Mouse (Mus musculus) CH12.LX (cell line): ENCODE data around the gene Ntm. TPM values are rescaled to one million over a fixed set of nuclear protein-coding genes. Genes with fewer than 3 reads are reported as not detected.

Experiments
- DNase-seq: peaks from one replicate; pipeline ENCODE4 v3.0.0-alpha.2; 2013; ENCODE audit errors: extremely low read depth
- H3K27ac ChIP-seq: 2 replicates; pipeline ENCODE4 v1.5.1; 2012; ENCODE audit warnings: low read depth, mild to moderate bottlenecking, control low read depth, moderate library complexity; ENCODE audit not compliant: insufficient read depth
- H3K27me3 ChIP-seq: replicated peaks from 2 replicates; pipeline ENCODE3; 2012; ENCODE audit warnings: inconsistent platforms
- H3K36me3 ChIP-seq, 2 experiments: replicated peaks in 1 of 2; 2 replicates each; pipeline versions ENCODE3 to v1.6.1; 2012; ENCODE audit warnings: inconsistent platforms in 1 of 2, low read length in 1 of 2, mild to moderate bottlenecking in 1 of 2, mixed read lengths in 1 of 2, moderate library complexity in 1 of 2; ENCODE audit not compliant: control insufficient read depth in 1 of 2, insufficient read depth in 1 of 2
- H3K4me1 ChIP-seq, 2 experiments: 2 replicates each; pipeline ENCODE4 v1.6.1; 2012; ENCODE audit warnings: inconsistent platforms in 1 of 2, moderate library complexity in 1 of 2; ENCODE audit not compliant: insufficient read depth in 2 of 2, control insufficient read depth in 1 of 2
- H3K4me2 ChIP-seq: 2 replicates; pipeline ENCODE4 v1.6.1; 2012; ENCODE audit warnings: low read depth, mild to moderate bottlenecking, control low read depth; ENCODE audit not compliant: poor library complexity, insufficient read depth, severe bottlenecking
- H3K4me3 ChIP-seq, 3 experiments: fragments of 150-350 bp in 1 of 3; sonication (generic) in 1 of 3; replicated peaks in 1 of 3; 2 replicates each; pipeline versions ENCODE3 to v1.5.1; 2011 to 2012; ENCODE audit warnings: low read depth in 2 of 3, low read length in 2 of 3, mild to moderate bottlenecking in 2 of 3, moderate library complexity in 2 of 3, control low read depth in 1 of 3, improper control_type of control experiment in 1 of 3, inconsistent platforms in 1 of 3, mixed read lengths in 1 of 3; ENCODE audit not compliant: poor library complexity in 1 of 3
- H3K79me2 ChIP-seq: replicated peaks from 2 replicates; pipeline ENCODE4 v1.6.1; 2012; ENCODE audit warnings: mild to moderate bottlenecking, moderate library complexity; ENCODE audit not compliant: control insufficient read depth, poor library complexity, insufficient read depth, severe bottlenecking; ENCODE audit errors: extremely low read depth
- H3K9ac ChIP-seq: 2 replicates; pipeline ENCODE4 v1.6.1; 2012; ENCODE audit warnings: low read depth, mild to moderate bottlenecking, control low read depth, moderate library complexity; ENCODE audit not compliant: insufficient read depth
- H3K9me3 ChIP-seq: replicated peaks from 2 replicates; pipeline ENCODE3; 2012; ENCODE audit warnings: low read length, inconsistent platforms, mixed read lengths
- CHD1 ChIP-seq: IDR thresholded peaks from 2 replicates; pipeline ENCODE4 v1.6.1; 2012; ENCODE audit warnings: low read depth, low read length, improper control_type of control experiment, inconsistent platforms
- CTCF ChIP-seq, 2 experiments: IDR thresholded peaks in 1 of 2; conservative IDR thresholded peaks in 1 of 2; 2 replicates each; pipeline ENCODE4 v1.5.1; 2011 to 2012; ENCODE audit warnings: low read depth in 2 of 2, low read length in 2 of 2, improper control_type of control experiment in 1 of 2, inconsistent platforms in 1 of 2, mild to moderate bottlenecking in 1 of 2, moderate library complexity in 1 of 2
- E2F4 ChIP-seq: IDR thresholded peaks from 2 replicates; pipeline ENCODE4 v1.6.1; 2011; ENCODE audit warnings: low read depth, low read length, improper control_type of control experiment; ENCODE audit not compliant: insufficient replicate concordance
- GABPA ChIP-seq: IDR thresholded peaks from 2 replicates; pipeline ENCODE4 v1.6.1; 2012; ENCODE audit warnings: low read depth, low read length, improper control_type of control experiment, inconsistent platforms; ENCODE audit not compliant: insufficient replicate concordance
- IRF4 ChIP-seq: IDR thresholded peaks from 2 replicates; pipeline ENCODE4 v1.6.1; 2014; ENCODE audit warnings: low read depth, mild to moderate bottlenecking, inconsistent platforms, low read length, improper control_type of control experiment
- JUND ChIP-seq: conservative IDR thresholded peaks from 2 replicates; pipeline ENCODE4 v1.6.1; 2011; ENCODE audit warnings: low read depth, low read length, improper control_type of control experiment
- MAX ChIP-seq: IDR thresholded peaks from 2 replicates; pipeline ENCODE4 v1.6.1; 2011; ENCODE audit warnings: low read length, improper control_type of control experiment
- MAZ ChIP-seq: IDR thresholded peaks from 2 replicates; pipeline ENCODE4 v1.6.1; 2012; ENCODE audit warnings: low read depth, mild to moderate bottlenecking, inconsistent platforms, low read length, improper control_type of control experiment, moderate library complexity
- MYC ChIP-seq: IDR thresholded peaks from 2 replicates; pipeline ENCODE4 v1.6.1; 2011; ENCODE audit warnings: low read depth, mild to moderate bottlenecking, improper control_type of control experiment, low read length
- NELFE ChIP-seq: IDR thresholded peaks from 2 replicates; pipeline ENCODE4 v1.6.1; 2011; ENCODE audit warnings: low read depth, low read length, improper control_type of control experiment
- PAX5 ChIP-seq: IDR thresholded peaks from 2 replicates; pipeline ENCODE4 v1.6.1; 2012; ENCODE audit warnings: low read length, inconsistent platforms, mixed read lengths
- POLR2A ChIP-seq: IDR thresholded peaks from 2 replicates; pipeline ENCODE4 v1.6.1; 2011; ENCODE audit warnings: low read depth, mild to moderate bottlenecking, improper control_type of control experiment, low read length
- POLR2AphosphoS2 ChIP-seq: IDR thresholded peaks from 2 replicates; pipeline ENCODE4 v1.6.1; 2011; ENCODE audit warnings: low read depth, low read length, improper control_type of control experiment
- RCOR1 ChIP-seq: conservative IDR thresholded peaks from 2 replicates; pipeline ENCODE4 v1.6.1; 2012; ENCODE audit warnings: low read depth, mild to moderate bottlenecking, inconsistent platforms, low read length, improper control_type of control experiment
- TCF12 ChIP-seq: IDR thresholded peaks from 2 replicates; pipeline ENCODE4 v1.6.1; 2014; ENCODE audit warnings: low read depth, mild to moderate bottlenecking, inconsistent platforms, low read length, improper control_type of control experiment
- UBTF ChIP-seq: IDR thresholded peaks from 2 replicates; pipeline ENCODE4 v1.6.1; 2012; ENCODE audit warnings: low read depth, mild to moderate bottlenecking, inconsistent platforms, low read length, improper control_type of control experiment, moderate library complexity
- USF1 ChIP-seq: IDR thresholded peaks from 2 replicates; pipeline ENCODE4 v1.6.1; 2014; ENCODE audit warnings: low read depth, mild to moderate bottlenecking, inconsistent platforms, low read length, improper control_type of control experiment
- ZC3H11A ChIP-seq: IDR thresholded peaks from 2 replicates; pipeline ENCODE4 v1.6.1; 2012; ENCODE audit warnings: low read depth, mild to moderate bottlenecking, inconsistent platforms, low read length, improper control_type of control experiment
- dilution Hi-C: fragments of 300-500 bp; cut with MboI; formaldehyde crosslinking; loops from 2 replicates; pipeline ENCODE4 v1.14.3; 2020; ENCODE audit warnings: low sequenced_read_pairs; ENCODE audit not compliant: extremely low pct_unique_long_range_greater_than_20kb, extremely low pct_ligation_motif_present
- in situ Hi-C: fragments of 300-500 bp; cut with MboI; formaldehyde crosslinking; loops from 3 replicates; pipeline ENCODE4 v1.14.3; 2019; ENCODE audit warnings: low sequenced_read_pairs, low pct_ligation_motif_present, low pct_unique_long_range_greater_than_20kb, mixed read lengths
- polyA plus RNA-seq: library from polyadenylated mRNA; unstranded; fragments of >175 nt; gene quantifications from 2 replicates; pipeline ENCODE4 v1.2.1, GENCODE M21; 2012; ENCODE audit warnings: low read depth; ENCODE audit not compliant: insufficient read length
- total RNA-seq, 2 experiments: library from RNA; depleted of rRNA; stranded (reverse); fragments of 300-350 nt in 1 of 2; fragments of >200 nt in 1 of 2; gene quantifications; 2 replicates each; pipeline ENCODE4 v1.2.3; 2012 to 2014

The Ntm gene
- total and polyA plus RNA-seq, 3 experiments, result not detected

DNA sequence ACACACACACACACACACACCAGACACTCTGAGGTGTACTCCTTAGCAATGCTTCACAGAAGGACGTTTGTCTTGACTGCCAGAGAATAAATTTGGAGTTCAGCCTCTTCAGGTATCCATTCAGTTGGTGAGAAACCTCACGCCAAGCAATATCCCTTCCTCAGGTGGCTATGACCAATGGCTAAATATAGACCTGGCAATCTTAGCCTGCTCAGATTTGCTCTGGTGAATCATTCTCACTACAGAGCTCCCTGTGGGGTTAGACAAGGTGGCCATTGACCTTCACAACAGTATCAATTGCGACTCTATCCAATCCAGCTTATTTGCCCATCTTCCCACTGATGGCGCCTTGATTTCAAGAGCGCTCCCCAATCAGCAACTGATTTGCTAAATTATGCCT, 150.3 kb downstream of the Ntm start:
- peaks cover 80% of the 10 kb centered on the region for H3K9me3 ChIP-seq
- H3K4me3 ChIP-seq, result no peak overlapping the region
- DNase-seq, result no peak
- no peak overlapping the region for H3K27ac ChIP-seq
- in situ Hi-C loops (no loop called here), dilution Hi-C loops (no loop called here)
- no peak overlapping the region for H3K4me2 ChIP-seq
- no peak overlapping the region for H3K9ac ChIP-seq
- TF ChIP-seq TCF12 (no peak), JUND (no peak), MYC (no peak), IRF4 (no peak)
- H3K79me2 ChIP-seq, result no peaks in the 10 kb centered on the region
- H3K36me3 ChIP-seq, result no peaks in the 10 kb centered on the region
- H3K4me1 ChIP-seq, result no peaks in the 10 kb centered on the region
- H3K27me3 ChIP-seq, result no peaks in the 10 kb centered on the region

- H3K36me3 ChIP-seq, result no peaks in the 10 kb centered on the region
- dilution Hi-C loops (no loop called here), in situ Hi-C loops (no loop called here)
- H3K4me3 ChIP-seq, result no peak overlapping the region
- H3K4me2 ChIP-seq, result no peak overlapping the region
- TF ChIP-seq CHD1 (no peak), PAX5 (no peak)
- no peak overlapping the region for H3K27ac ChIP-seq
- no peak overlapping the region for H3K9ac ChIP-seq
- H3K79me2 ChIP-seq, result no peaks in the 10 kb centered on the region
- H3K4me1 ChIP-seq, result no peaks in the 10 kb centered on the region
- no peak for DNase-seq
- no peaks in the 10 kb centered on the region for H3K27me3 ChIP-seq
- H3K9me3 ChIP-seq, result peaks cover 81% of the 10 kb centered on the region
Observed at GRCm38 (mm10) chr9:29806790-29807189, 156.2 kb downstream of the Ntm start.

- no peak overlapping the region for H3K4me2 ChIP-seq
- no peak overlapping the region for H3K27ac ChIP-seq
- dilution Hi-C loops, result no loop called here
- TF ChIP-seq CTCF (conservative IDR thresholded peaks at IDR 0.05 in 1 of 2, IDR thresholded peaks at IDR 0.05 in 1 of 2; ENCODE audit: low read depth in 2 of 2, low read length in 2 of 2) (no peak), E2F4 (no peak), POLR2AphosphoS2 (no peak), POLR2A (no peak), GABPA (no peak), NELFE (no peak), TCF12 (no peak), MAX (no peak), MAZ (no peak), UBTF (no peak), RCOR1 (no peak), ZC3H11A (no peak), USF1 (no peak)
- no peaks in the 10 kb centered on the region for H3K4me1 ChIP-seq
- no peak overlapping the region for H3K9ac ChIP-seq
- no peak overlapping the region for H3K4me3 ChIP-seq
- in situ Hi-C loops, result no loop called here
- no peaks in the 10 kb centered on the region for H3K79me2 ChIP-seq
- no peak for DNase-seq
- no peaks in the 10 kb centered on the region for H3K36me3 ChIP-seq
- H3K27me3 ChIP-seq, result no peaks in the 10 kb centered on the region
- peaks cover 82% of the 10 kb centered on the region for H3K9me3 ChIP-seq
Observed at GRCm38 (mm10) chr9:29804483-29804882, 158.5 kb downstream of the Ntm start.
